Mouse (Mus musculus) myocyte (in vitro differentiated cells): ENCODE measurements around the gene Ntng1. TPM values are rescaled to one million over a fixed set of nuclear protein-coding genes. Genes with fewer than 3 reads are reported as not detected.

ENCODE experiments used
- H3K27me3 ChIP-seq: one replicate; pipeline ENCODE4 v1.6.1; 2011; ENCODE audit not compliant: control insufficient read depth, insufficient read depth, insufficient read length
- H3K36me3 ChIP-seq: one replicate; pipeline ENCODE4 v1.6.1; 2011; ENCODE audit not compliant: control insufficient read depth, insufficient read depth
- H3K4me2 ChIP-seq: one replicate; pipeline ENCODE4 v1.6.1; 2011; ENCODE audit warnings: low read depth, control low read depth
- H3K4me3 ChIP-seq: one replicate; pipeline ENCODE4 v1.5.1; 2011; ENCODE audit warnings: mild to moderate bottlenecking, control low read depth, moderate library complexity
- H3K79me2 ChIP-seq: one replicate; pipeline ENCODE4 v1.6.1; 2011; ENCODE audit not compliant: control insufficient read depth, insufficient read depth
- H3ac ChIP-seq: one replicate; pipeline ENCODE4 v1.6.1; 2011; ENCODE audit not compliant: control insufficient read depth, insufficient read length
- CEBPB ChIP-seq: IDR thresholded peaks from 2 replicates; pipeline ENCODE4 v1.6.1; 2011; ENCODE audit warnings: mild to moderate bottlenecking, moderate library complexity; ENCODE audit not compliant: poor library complexity, insufficient read depth, severe bottlenecking
- E2F4 ChIP-seq: IDR thresholded peaks from one replicate; pipeline ENCODE4 v1.6.1; 2011; ENCODE audit warnings: mild to moderate bottlenecking, control low read depth, moderate library complexity; ENCODE audit not compliant: insufficient read depth
- MAX ChIP-seq: IDR thresholded peaks from one replicate; pipeline ENCODE4 v1.6.1; 2011; ENCODE audit warnings: low read depth, mild to moderate bottlenecking, control low read depth
- MYOD1 ChIP-seq, 3 experiments: IDR thresholded peaks; one replicate each; pipeline ENCODE4 v1.6.1; 2011; ENCODE audit warnings: control low read depth in 2 of 3, low read depth in 2 of 3, mild to moderate bottlenecking in 2 of 3, moderate library complexity in 1 of 3; ENCODE audit not compliant: insufficient read length in 2 of 3, control insufficient read depth in 1 of 3
- MYOG ChIP-seq, 3 experiments: IDR thresholded peaks; one replicate each; pipeline ENCODE4 v1.6.1; 2011; ENCODE audit warnings: control low read depth in 2 of 3, low read depth in 2 of 3, mild to moderate bottlenecking in 2 of 3; ENCODE audit not compliant: insufficient read length in 2 of 3, control insufficient read depth in 1 of 3, insufficient read depth in 1 of 3
- POLR2A ChIP-seq: IDR thresholded peaks from one replicate; pipeline ENCODE4 v1.6.1; 2011; ENCODE audit warnings: low read depth, mild to moderate bottlenecking, control low read depth, moderate library complexity; ENCODE audit not compliant: insufficient read length
- POLR2AphosphoS2 ChIP-seq: IDR thresholded peaks from one replicate; pipeline ENCODE4 v1.6.1; 2011; ENCODE audit warnings: low read depth, control low read depth; ENCODE audit not compliant: insufficient read length
- REST ChIP-seq: IDR thresholded peaks from one replicate; pipeline ENCODE4 v1.6.1; 2011; ENCODE audit warnings: mild to moderate bottlenecking, control low read depth, moderate library complexity; ENCODE audit not compliant: insufficient read depth, insufficient read length
- SRF ChIP-seq: IDR thresholded peaks from one replicate; pipeline ENCODE4 v1.6.1; 2011; ENCODE audit warnings: low read depth; ENCODE audit not compliant: control insufficient read depth, insufficient read length
- TCF12 ChIP-seq: IDR thresholded peaks from one replicate; pipeline ENCODE4 v1.6.1; 2011; ENCODE audit warnings: mild to moderate bottlenecking, control low read depth; ENCODE audit not compliant: poor library complexity, insufficient read depth, severe bottlenecking
- TCF3 ChIP-seq: IDR thresholded peaks from one replicate; pipeline ENCODE4 v1.6.1; 2011; ENCODE audit warnings: low read depth, control low read depth; ENCODE audit not compliant: insufficient read length
- USF1 ChIP-seq: IDR thresholded peaks from one replicate; pipeline ENCODE4 v1.6.1; 2011; ENCODE audit warnings: low read depth, mild to moderate bottlenecking, control low read depth, moderate library complexity
- polyA plus RNA-seq: library from polyadenylated mRNA; unstranded; fragments of >200 nt; fragmentation: generic; extraction: Trizol; gene quantifications from one replicate; pipeline ENCODE4 v1.2.1, GENCODE M21; 2012; ENCODE audit warnings: missing spikeins

Gene Ntng1
- polyA plus RNA-seq, 1 experiment, result 0.01 TPM

- Histone ChIP-seq H3ac (no peak overlapping the region), H3K4me2 (no peak overlapping the region), H3K36me3 (no peaks in the 10 kb centered on the region), H3K27me3 (no peaks in the 10 kb centered on the region), H3K4me3 (no peak overlapping the region), H3K79me2 (no peaks in the 10 kb centered on the region)
- TF ChIP-seq TCF12 (no peak), POLR2AphosphoS2 (no peak), MYOG (IDR thresholded peaks at IDR 0.05; ENCODE audit: control insufficient read depth in 1 of 3, insufficient read depth in 1 of 3, insufficient read length in 2 of 3, low read depth in 2 of 3) (no peak), USF1 (no peak), TCF3 (no peak), MAX (no peak), POLR2A (no peak), E2F4 (no peak), SRF (no peak), MYOD1 (IDR thresholded peaks at IDR 0.05; ENCODE audit: control insufficient read depth in 1 of 3, insufficient read length in 2 of 3, low read depth in 2 of 3) (no peak), REST (no peak), CEBPB (no peak)
Observed at GRCm38 (mm10) chr3:110132289-110132688, 11.5 kb downstream of the Ntng1 start.

DNA sequence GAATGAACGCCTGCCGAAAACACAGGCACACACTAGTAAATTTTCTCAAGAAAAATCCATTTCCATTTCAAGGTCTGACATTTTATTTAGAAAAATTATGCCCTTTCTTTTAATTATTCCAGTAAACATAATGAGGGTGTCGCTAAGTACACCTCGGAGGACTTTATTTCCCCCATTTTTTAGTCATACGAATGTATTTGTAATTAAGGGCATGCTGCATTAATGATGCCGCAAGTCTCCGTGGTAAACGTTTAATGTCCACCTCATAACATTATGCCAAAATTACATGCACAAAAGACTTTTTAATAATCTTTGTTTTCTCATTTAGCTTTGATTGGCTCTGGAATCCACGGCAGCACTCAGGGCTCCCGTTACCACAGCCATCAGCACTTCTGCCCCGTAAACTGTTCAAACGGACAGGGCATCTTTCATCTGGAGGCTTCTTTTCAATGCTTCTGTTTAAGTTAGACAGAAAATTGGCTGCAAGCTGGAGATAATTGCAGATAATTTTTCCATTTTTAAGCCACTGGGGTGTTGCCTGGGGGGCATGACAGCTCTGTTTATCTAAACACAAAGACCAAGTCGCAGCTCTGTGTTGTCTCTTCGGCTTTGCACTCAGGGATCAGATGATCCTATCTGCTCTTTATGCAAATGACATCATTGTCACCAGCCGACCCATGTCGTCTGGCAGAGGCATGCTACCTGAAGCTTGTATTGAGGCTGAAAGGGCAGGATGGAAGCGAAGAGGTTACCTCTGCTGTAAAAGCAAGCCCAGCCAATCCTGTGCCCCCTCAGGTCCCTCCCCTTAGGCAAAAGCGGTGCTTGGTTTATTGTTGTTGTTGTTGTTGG lies 12.5 kb downstream of the Ntng1 start:
- H3K4me3 ChIP-seq, result no peak overlapping the region
- H3K36me3 ChIP-seq, result no peaks in the 10 kb centered on the region
- no peak overlapping the region for H3ac ChIP-seq
- no peaks in the 10 kb centered on the region for H3K79me2 ChIP-seq
- TF ChIP-seq SRF (no peak), TCF3 (no peak), MYOG (IDR thresholded peaks at IDR 0.05; ENCODE audit: control insufficient read depth in 1 of 3, insufficient read depth in 1 of 3, insufficient read length in 2 of 3, low read depth in 2 of 3) (no peak), USF1 (no peak), TCF12 (no peak), E2F4 (no peak), MAX (no peak), POLR2AphosphoS2 (no peak)
- H3K4me2 ChIP-seq, result no peak overlapping the region
- no peaks in the 10 kb centered on the region for H3K27me3 ChIP-seq

GRCm38 (mm10) chr3:110129607-110130006 lies 14.2 kb downstream of the Ntng1 start:
- Histone ChIP-seq H3K79me2 (no peaks in the 10 kb centered on the region), H3K4me2 (no peak overlapping the region), H3K36me3 (no peaks in the 10 kb centered on the region), H3K27me3 (no peaks in the 10 kb centered on the region), H3ac (no peak overlapping the region), H3K4me3 (no peak overlapping the region)
- TF ChIP-seq MYOD1 (IDR thresholded peaks at IDR 0.05; ENCODE audit: control insufficient read depth in 1 of 3, insufficient read length in 2 of 3, low read depth in 2 of 3) (no peak), USF1 (no peak), REST (no peak), SRF (no peak), TCF12 (no peak), POLR2A (no peak), MAX (no peak), POLR2AphosphoS2 (no peak), CEBPB (no peak), MYOG (IDR thresholded peaks at IDR 0.05; ENCODE audit: control insufficient read depth in 1 of 3, insufficient read depth in 1 of 3, insufficient read length in 2 of 3, low read depth in 2 of 3) (no peak), E2F4 (no peak), TCF3 (no peak)

GRCm38 (mm10) chr3:110105982-110106381 lies 37.8 kb downstream of the Ntng1 start:
- TF ChIP-seq POLR2AphosphoS2 (no peak), TCF3 (no peak), TCF12 (no peak), MAX (no peak), SRF (no peak), USF1 (no peak), CEBPB (no peak), REST (no peak), MYOD1 (IDR thresholded peaks at IDR 0.05; ENCODE audit: control insufficient read depth in 1 of 3, insufficient read length in 2 of 3, low read depth in 2 of 3) (no peak), E2F4 (no peak), MYOG (IDR thresholded peaks at IDR 0.05; ENCODE audit: control insufficient read depth in 1 of 3, insufficient read depth in 1 of 3, insufficient read length in 2 of 3, low read depth in 2 of 3) (no peak)
- Histone ChIP-seq H3K27me3 (no peaks in the 10 kb centered on the region), H3K4me2 (no peak overlapping the region), H3K79me2 (no peaks in the 10 kb centered on the region), H3ac (no peak overlapping the region), H3K36me3 (no peaks in the 10 kb centered on the region), H3K4me3 (no peak overlapping the region)
